Mouse (Mus musculus) testis, adult 2 months (tissue): ENCODE measurements around the gene Wdr45. TPM values are rescaled to one million over a fixed set of nuclear protein-coding genes. Genes with fewer than 3 reads are reported as not detected.
A peak's percentile ranks its signal among the peaks of the same experiment; 100 is the strongest.
"Not testable (repeated sequence)": the region's sequence is repeated elsewhere in the genome, so short reads cannot be mapped to it uniquely, and the experiment has no call there.

Source experiments
- H3K27ac ChIP-seq: fragments of 200-500 bp; 2 replicates; pipeline ENCODE4 v1.5.1; 2012; ENCODE audit warnings: low read depth, low read length; ENCODE audit not compliant: control insufficient read depth, insufficient read depth
- H3K27me3 ChIP-seq: fragments of 200-500 bp; 2 replicates; pipeline ENCODE4 v1.6.1; 2012; ENCODE audit warnings: mild to moderate bottlenecking, low read length, moderate library complexity; ENCODE audit not compliant: control insufficient read depth, insufficient read depth
- H3K36me3 ChIP-seq: fragments of 200-500 bp; 2 replicates; pipeline ENCODE4 v1.6.1; 2012; ENCODE audit warnings: mild to moderate bottlenecking, low read length; ENCODE audit not compliant: control insufficient read depth, insufficient read depth
- H3K4me1 ChIP-seq: fragments of 200-500 bp; 2 replicates; pipeline ENCODE4 v1.6.1; 2012; ENCODE audit warnings: low read length; ENCODE audit not compliant: control insufficient read depth, insufficient read depth
- H3K4me3 ChIP-seq: fragments of 200-500 bp; 2 replicates; pipeline ENCODE4 v1.5.1; 2012; ENCODE audit warnings: low read depth, mild to moderate bottlenecking, low read length, moderate library complexity, mixed read lengths; ENCODE audit not compliant: control insufficient read depth
- CTCF ChIP-seq: fragments of 200-500 bp; IDR thresholded peaks from 2 replicates; pipeline ENCODE4 v1.5.1; 2012; ENCODE audit warnings: low read depth, mild to moderate bottlenecking, inconsistent platforms, low read length, moderate library complexity; ENCODE audit not compliant: control insufficient read depth, insufficient read depth, insufficient replicate concordance
- POLR2A ChIP-seq: fragments of 200-500 bp; IDR thresholded peaks from 2 replicates; pipeline ENCODE4 v1.6.1; 2012; ENCODE audit warnings: low read depth, mild to moderate bottlenecking, inconsistent platforms, low read length, moderate library complexity; ENCODE audit not compliant: control insufficient read depth
- polyA plus RNA-seq: library from polyadenylated mRNA; depleted of rRNA; stranded (reverse); fragments of >200 nt; gene quantifications from 2 replicates; pipeline ENCODE4 v1.2.3, GENCODE M21; 2012

The Wdr45 gene
- polyA plus RNA-seq, 1 experiment, result 8.0 TPM

DNA sequence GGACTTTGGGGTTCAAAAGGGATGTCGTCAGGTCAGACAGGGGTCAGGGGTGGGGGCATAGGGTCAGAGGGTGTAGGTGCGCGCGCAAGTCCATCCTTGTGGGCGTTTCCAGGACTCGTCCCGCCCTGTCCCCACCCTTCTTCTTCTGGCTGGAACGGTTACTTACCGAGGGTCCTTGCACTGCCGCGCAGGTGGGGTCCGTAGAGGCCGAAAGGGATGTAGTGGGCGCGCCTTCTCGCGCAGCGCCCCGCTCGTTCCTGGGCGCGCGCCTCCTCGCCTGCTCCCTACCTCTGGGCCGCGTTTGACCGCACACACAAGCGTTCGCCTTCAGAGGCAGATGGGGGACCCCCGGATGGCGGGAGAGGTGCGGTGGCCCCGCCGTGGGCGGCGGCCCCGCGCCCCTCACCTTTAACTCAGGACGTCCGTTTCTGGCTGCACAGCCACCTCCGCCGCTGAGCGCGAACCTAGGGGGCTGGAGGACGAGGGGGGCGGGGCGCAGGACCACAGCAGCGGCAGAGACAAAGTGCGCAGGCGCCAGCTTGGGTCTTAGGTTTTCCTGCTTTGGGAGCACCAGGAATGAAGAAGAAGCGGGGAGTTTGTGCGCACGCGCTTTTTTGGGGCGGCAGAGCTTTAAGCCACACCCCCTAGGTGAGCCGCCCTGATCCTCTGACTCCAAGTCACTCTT, 36.4 kb downstream of the Wdr45 start, which contains the start of gene Ccdc120:
TSS of gene Ccdc120 (minus strand) at position 474 of the 685 bp plus-strand sequence.
- no peaks in the 10 kb centered on the region for H3K27me3 ChIP-seq
- no peaks in the 10 kb centered on the region for H3K36me3 ChIP-seq
- H3K4me3 ChIP-seq, result peak within 1 kb of the TSS; percentile 82
- H3K27ac ChIP-seq, result no peak within 1 kb of the TSS
- TF ChIP-seq CTCF (no peak), POLR2A (no peak)
- 0 out of 2 replicates have a peak, but pooled peaks cover 2% of the 10 kb centered on the region for H3K4me1 ChIP-seq

DNA sequence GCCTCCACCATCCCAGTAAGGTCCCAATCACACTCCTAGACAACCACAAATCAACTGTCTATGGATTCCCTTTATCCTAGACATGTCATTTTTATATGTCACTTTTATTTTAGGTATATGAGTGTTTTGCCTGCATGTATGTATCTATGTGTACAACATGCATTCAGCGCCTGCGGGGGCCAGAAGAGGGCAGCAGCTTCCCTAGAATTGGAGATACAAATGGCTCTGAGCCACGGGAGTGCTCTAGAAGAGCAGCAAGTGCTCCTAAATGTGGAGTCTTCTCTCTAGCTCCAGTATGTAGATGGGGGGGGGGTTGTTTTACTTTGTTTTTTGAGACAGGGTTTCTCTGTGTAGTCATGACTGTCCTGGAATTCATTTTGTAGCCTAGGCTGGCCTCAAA, 39.5 kb downstream of the Wdr45 start:
- H3K27ac ChIP-seq, H3K4me3 ChIP-seq, H3K4me1 ChIP-seq, H3K27me3 ChIP-seq, H3K36me3 ChIP-seq: not testable (repeated sequence)

DNA sequence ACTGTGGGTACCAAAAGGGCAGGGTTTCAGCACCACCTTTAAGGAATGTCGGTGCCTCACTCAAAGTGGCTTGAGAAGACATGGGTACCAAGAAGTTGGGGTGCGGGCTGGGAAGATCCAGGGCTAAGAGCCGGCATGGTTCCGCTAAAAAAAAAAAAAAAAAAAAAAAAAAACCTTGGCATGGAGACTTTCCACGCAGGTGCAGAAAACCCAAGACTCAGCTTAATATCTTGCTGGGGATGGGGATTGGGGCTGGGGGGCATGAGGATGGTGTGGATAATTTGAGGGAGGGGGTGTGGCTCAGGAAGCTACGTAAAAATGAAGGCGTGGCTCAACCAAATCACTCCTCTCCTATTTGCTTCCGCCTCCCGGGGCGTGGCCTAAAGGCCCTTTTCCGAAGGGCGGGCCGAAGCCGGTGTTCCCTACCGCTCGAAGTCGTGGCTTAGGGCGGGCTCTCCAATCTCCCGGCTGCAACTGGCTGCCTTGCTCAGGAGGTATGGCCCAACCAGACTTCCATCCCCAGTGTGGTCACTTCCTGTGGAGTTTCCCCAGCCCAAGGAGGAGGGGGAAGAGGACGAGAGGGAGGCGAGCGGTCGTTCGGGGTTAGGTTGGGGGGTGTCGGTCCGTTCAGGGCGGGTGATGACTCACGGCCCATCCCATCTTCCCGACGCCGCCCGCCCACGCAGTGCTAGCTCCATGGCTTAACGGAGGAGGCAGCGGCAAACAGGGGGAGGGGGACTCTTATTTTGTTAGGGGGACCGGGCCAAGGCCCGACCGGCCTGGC, 48.2 kb downstream of the Wdr45 start, which contains the start of gene Tfe3:
TSS of gene Tfe3 (plus strand) at position 424 of the 784 bp plus-strand sequence.
- TF ChIP-seq POLR2A, result peak; percentile 38; the same call in 1 of the 2 replicates
- no peak for TF ChIP-seq CTCF
- Histone ChIP-seq H3K4me3 (peak within 1 kb of the TSS; percentile 88), H3K27ac (peak within 1 kb of the TSS; percentile 51), H3K27me3 (no peaks in the 10 kb centered on the region), H3K4me1 (peaks cover 7% of the 10 kb centered on the region), H3K36me3 (no peaks in the 10 kb centered on the region)

DNA sequence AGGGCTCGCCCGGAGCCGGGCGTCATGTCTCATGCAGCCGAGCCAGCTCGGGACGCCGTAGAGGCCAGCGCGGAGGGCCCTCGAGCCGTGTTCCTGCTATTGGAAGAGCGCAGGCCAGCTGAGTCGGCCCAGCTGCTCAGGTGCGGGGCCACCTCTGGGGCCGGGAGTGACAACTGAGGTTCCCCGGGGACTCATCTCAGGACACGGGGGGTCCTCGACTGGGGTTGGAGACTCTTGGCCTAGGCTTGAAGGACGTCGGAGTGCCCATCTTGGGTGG, 48.7 kb downstream of the Wdr45 start:
- Histone ChIP-seq H3K4me3 (peak overlapping the region; percentile 88), H3K27ac (peak overlapping the region; percentile 51), H3K4me1 (peaks cover 7% of the 10 kb centered on the region), H3K36me3 (no peaks in the 10 kb centered on the region), H3K27me3 (no peaks in the 10 kb centered on the region)
- TF ChIP-seq POLR2A (no peak), CTCF (no peak)

DNA sequence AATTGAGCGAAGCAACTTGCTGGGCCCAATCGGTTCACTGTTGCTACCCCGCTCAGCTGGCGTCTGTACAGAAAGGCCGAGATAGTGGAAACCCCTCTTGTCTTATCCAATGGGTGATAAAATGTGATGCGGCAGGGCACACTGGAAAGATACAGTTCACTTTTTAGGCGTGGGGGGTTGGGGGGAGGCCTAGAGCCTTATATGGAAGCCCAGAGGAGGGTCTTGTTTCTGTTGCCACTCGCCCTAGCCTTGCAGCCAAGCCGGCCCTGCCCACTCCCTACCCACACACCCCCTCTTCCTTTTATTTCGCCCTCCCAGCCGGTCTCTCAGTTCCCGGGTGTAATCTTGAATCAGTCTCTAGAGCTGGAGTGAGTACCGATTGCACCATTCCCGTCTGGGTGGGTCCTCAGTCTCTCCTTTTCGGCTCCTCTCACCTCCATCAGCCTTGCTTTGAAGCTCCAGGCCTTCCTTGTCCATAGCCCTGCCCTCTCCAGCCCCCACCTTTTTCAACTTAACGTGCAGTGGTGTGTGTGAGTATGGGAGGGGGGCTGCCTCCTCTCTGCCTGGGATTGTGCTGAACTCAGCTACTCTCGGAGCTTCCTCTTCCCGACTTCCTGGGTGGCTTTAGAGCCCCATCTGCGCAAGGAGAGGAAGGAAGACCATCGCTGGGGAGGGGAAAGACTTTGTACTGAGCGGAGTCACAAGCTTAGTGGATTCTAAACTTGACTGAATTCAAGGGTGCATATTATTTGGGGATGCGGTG, 49.7 kb downstream of the Wdr45 start:
- TF ChIP-seq CTCF, result no peak
- no peak for TF ChIP-seq POLR2A
- Histone ChIP-seq H3K27me3 (no peaks in the 10 kb centered on the region), H3K27ac (no peak overlapping the region), H3K4me3 (peak overlapping the region; percentile 88), H3K4me1 (peaks cover 7% of the 10 kb centered on the region), H3K36me3 (no peaks in the 10 kb centered on the region)

DNA sequence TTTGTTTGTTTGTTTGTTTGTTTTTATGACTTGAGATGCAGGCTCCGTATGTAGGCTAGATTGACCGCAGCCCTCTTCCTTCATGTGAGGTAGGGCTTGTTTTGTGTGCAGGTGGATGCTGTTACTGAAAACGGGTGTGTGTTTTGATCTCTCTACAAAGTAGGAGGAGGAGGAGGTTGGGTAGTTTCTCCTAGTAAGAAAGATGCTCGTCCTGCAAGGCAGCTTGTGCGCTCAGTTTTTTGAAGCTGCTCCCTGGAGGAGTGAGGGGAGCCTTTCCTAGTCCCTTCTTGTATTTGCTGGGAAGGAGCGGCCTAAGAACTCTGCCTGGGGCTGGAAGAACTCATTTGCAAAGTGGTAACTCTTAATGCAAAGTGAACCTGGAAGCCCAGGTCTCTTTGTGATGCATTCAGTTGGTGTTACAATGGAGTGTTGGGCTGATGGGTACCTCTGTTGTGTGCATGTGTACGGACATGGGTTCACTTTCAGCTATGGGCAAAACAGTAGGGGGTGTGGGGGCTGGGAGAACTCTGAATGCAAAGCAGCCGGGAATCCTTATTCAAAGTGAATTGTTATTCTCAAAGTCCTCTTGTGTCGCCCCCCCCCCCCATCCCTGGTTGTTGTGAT, 50.6 kb downstream of the Wdr45 start:
- Histone ChIP-seq H3K27ac (no peak overlapping the region; the same call in 1 of the 2 replicates), H3K27me3 (no peaks in the 10 kb centered on the region), H3K4me1 (peaks cover 7% of the 10 kb centered on the region), H3K36me3 (no peaks in the 10 kb centered on the region), H3K4me3 (peak overlapping the region; percentile 7)
- TF ChIP-seq POLR2A (no peak), CTCF (no peak)

DNA sequence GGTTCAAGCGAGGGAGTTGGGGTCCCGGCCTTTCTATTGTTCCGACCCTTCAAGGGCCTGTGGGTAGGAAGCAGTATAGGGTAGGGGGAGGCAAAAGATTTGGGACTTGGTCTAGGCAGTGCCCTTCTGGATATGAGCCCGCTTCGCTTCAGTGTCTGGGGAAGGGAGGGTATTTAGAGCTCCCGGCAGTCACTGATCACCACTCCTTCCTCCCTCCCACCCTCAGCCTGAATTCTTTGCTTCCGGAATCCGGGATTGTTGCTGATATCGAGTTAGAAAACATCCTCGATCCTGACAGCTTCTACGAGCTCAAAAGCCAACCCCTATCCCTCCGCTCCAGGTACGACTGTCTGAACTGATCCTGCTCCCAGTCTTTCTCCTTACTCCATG, 51.1 kb downstream of the Wdr45 start:
- peaks cover 7% of the 10 kb centered on the region for H3K4me1 ChIP-seq
- TF ChIP-seq CTCF (no peak), POLR2A (no peak)
- H3K27me3 ChIP-seq, result no peaks in the 10 kb centered on the region
- peak overlapping the region; percentile 1; the same call in 1 of the 2 replicates for H3K4me3 ChIP-seq
- no peaks in the 10 kb centered on the region for H3K36me3 ChIP-seq
- H3K27ac ChIP-seq, result no peak overlapping the region
